Mouse (Mus musculus) stomach, embryonic 15.5 days (tissue): ENCODE results near the gene Vps8. TPM values are rescaled to one million over a fixed set of nuclear protein-coding genes. Genes with fewer than 3 reads are reported as not detected.

Source experiments
- ATAC-seq: fragments of 200-750 bp; cut with Nextera tagmentation; 2 replicates; pipeline ENCODE4 v1.8.0; 2017; ENCODE audit warnings: low read depth, moderate number of reproducible peaks, moderate TSS enrichment; ENCODE audit not compliant: insufficient read depth, low FRiP score
- H3K27ac ChIP-seq: fragments of 300-500 bp; sonication (generic); 2 replicates; pipeline ENCODE4 v1.5.1; 2015; ENCODE audit warnings: mild to moderate bottlenecking, inconsistent platforms
- H3K27me3 ChIP-seq: fragments of 300-500 bp; sonication (generic); replicated peaks from 2 replicates; pipeline ENCODE4 v1.6.1; 2015; ENCODE audit warnings: inconsistent platforms
- H3K36me3 ChIP-seq: fragments of 300-500 bp; sonication (generic); 2 replicates; pipeline ENCODE4 v1.6.1; 2015; ENCODE audit warnings: inconsistent platforms
- H3K4me1 ChIP-seq: fragments of 300-500 bp; sonication (generic); 2 replicates; pipeline ENCODE4 v1.6.1; 2015; ENCODE audit warnings: inconsistent platforms
- H3K4me2 ChIP-seq: fragments of 300-500 bp; sonication (generic); 2 replicates; pipeline ENCODE4 v1.6.1; 2015; ENCODE audit warnings: mild to moderate bottlenecking, inconsistent platforms
- H3K4me3 ChIP-seq: fragments of 300-500 bp; sonication (generic); replicated peaks from 2 replicates; pipeline ENCODE4 v1.5.1; 2015; ENCODE audit warnings: inconsistent platforms
- H3K9ac ChIP-seq: fragments of 300-500 bp; sonication (generic); 2 replicates; pipeline ENCODE4 v1.6.1; 2015; ENCODE audit warnings: inconsistent platforms
- H3K9me3 ChIP-seq: fragments of 300-500 bp; sonication (generic); 2 replicates; pipeline ENCODE4 v1.6.1; 2016; ENCODE audit warnings: inconsistent platforms
- WGBS: fragments of 180-500 bp; shearing (Covaris S2); methylation state at CpG from one replicate; pipeline ENCODE4 v1.1.7; 2015; 5-methylcytosine and 5-hydroxymethylcytosine counted together
- polyA plus RNA-seq: library from polyadenylated mRNA; unstranded; fragments of >200 nt; fragmentation: Nextera tagmentation; extraction: Ambion mirVana; gene quantifications from 2 replicates; pipeline ENCODE4 v1.2.1, GENCODE M21; 2015

Vps8 gene
- polyA plus RNA-seq, 1 experiment from 2014 or later: 17.2 TPM

GRCm38 (mm10) chr16:21406136-21406535, 16.8 kb upstream of the Vps8 start:
- Histone ChIP-seq H3K36me3 (no peaks in the 10 kb centered on the region), H3K4me2 (no peak overlapping the region), H3K4me3 (no peak overlapping the region), H3K9ac (no peak overlapping the region), H3K27me3 (no peaks in the 10 kb centered on the region), H3K27ac (0 out of 2 replicates have a peak overlapping the region, but pooled peaks have one; percentile 26), H3K4me1 (peaks cover 18% of the 10 kb centered on the region), H3K9me3 (no peaks in the 10 kb centered on the region)
- no peak for ATAC-seq
- WGBS: 53% methylated on average over 6 of the region's 6 CpGs

GRCm38 (mm10) chr16:21411779-21412178, 11.1 kb upstream of the Vps8 start:
- H3K4me1 ChIP-seq: no peaks in the 10 kb centered on the region
- no peaks in the 10 kb centered on the region for H3K36me3 ChIP-seq
- H3K27ac ChIP-seq: no peak overlapping the region
- no peak overlapping the region for H3K4me2 ChIP-seq
- ATAC-seq: no peak
- no peak overlapping the region for H3K9ac ChIP-seq
- H3K27me3 ChIP-seq: no peaks in the 10 kb centered on the region
- H3K9me3 ChIP-seq: no peaks in the 10 kb centered on the region
- no peak overlapping the region for H3K4me3 ChIP-seq

- ATAC-seq: peak; percentile 50; the same call in 1 of the 2 replicates
- no peak overlapping the region for H3K9ac ChIP-seq
- 19% methylated on average over 8 of the region's 8 CpGs for WGBS
Observed at GRCm38 (mm10) chr16:21412593-21413047, 10.3 kb upstream of the Vps8 start.

GRCm38 (mm10) chr16:21413819-21414218, 9.1 kb upstream of the Vps8 start:
- H3K27ac ChIP-seq: no peak overlapping the region
- no peaks in the 10 kb centered on the region for H3K9me3 ChIP-seq
- ATAC-seq: no peak
- H3K4me2 ChIP-seq: no peak overlapping the region
- no peak overlapping the region for H3K9ac ChIP-seq
- no peaks in the 10 kb centered on the region for H3K27me3 ChIP-seq
- no peak overlapping the region for H3K4me3 ChIP-seq
- H3K4me1 ChIP-seq: no peaks in the 10 kb centered on the region
- no peaks in the 10 kb centered on the region for H3K36me3 ChIP-seq
- 69% methylated on average over 3 of the region's 3 CpGs for WGBS

More at GRCm38 (mm10) chr16:21412593-21413047, 10.3 kb upstream of the Vps8 start:
- Histone ChIP-seq H3K4me2 (no peak overlapping the region), H3K27me3 (no peaks in the 10 kb centered on the region), H3K36me3 (no peaks in the 10 kb centered on the region), H3K27ac (no peak overlapping the region), H3K4me1 (no peaks in the 10 kb centered on the region), H3K9me3 (no peaks in the 10 kb centered on the region), H3K4me3 (no peak overlapping the region)

- 94% methylated on average over 8 of the region's 8 CpGs for WGBS
- ATAC-seq: no peak
- Histone ChIP-seq H3K9ac (no peak overlapping the region), H3K27ac (no peak overlapping the region), H3K4me3 (no peak overlapping the region), H3K27me3 (no peaks in the 10 kb centered on the region), H3K9me3 (no peaks in the 10 kb centered on the region), H3K36me3 (no peaks in the 10 kb centered on the region), H3K4me2 (no peak overlapping the region), H3K4me1 (no peaks in the 10 kb centered on the region)
Observed at GRCm38 (mm10) chr16:21415128-21415527, 7.8 kb upstream of the Vps8 start.

GRCm38 (mm10) chr16:21418012-21418411, 4.9 kb upstream of the Vps8 start:
- H3K9ac ChIP-seq: no peak overlapping the region
- H3K4me3 ChIP-seq: no peak overlapping the region
- H3K4me1 ChIP-seq: no peaks in the 10 kb centered on the region
- no peaks in the 10 kb centered on the region for H3K27me3 ChIP-seq
- no peak for ATAC-seq
- WGBS: 29% methylated on average over 5 of the region's 5 CpGs
- no peaks in the 10 kb centered on the region for H3K9me3 ChIP-seq
- no peaks in the 10 kb centered on the region for H3K36me3 ChIP-seq
- H3K4me2 ChIP-seq: no peak overlapping the region
- H3K27ac ChIP-seq: no peak overlapping the region

GRCm38 (mm10) chr16:21423546-21423910, 610 bp downstream of the Vps8 start:
- H3K4me2 ChIP-seq: peak overlapping the region; percentile 82
- H3K27me3 ChIP-seq: no peaks in the 10 kb centered on the region
- no peaks in the 10 kb centered on the region for H3K4me1 ChIP-seq
- no peaks in the 10 kb centered on the region for H3K9me3 ChIP-seq
- no peaks in the 10 kb centered on the region for H3K36me3 ChIP-seq
- ATAC-seq: peak; percentile 63
- WGBS: 3% methylated on average over 10 of the region's 10 CpGs
- H3K27ac ChIP-seq: peak overlapping the region; percentile 89
- peak overlapping the region; percentile 93 for H3K4me3 ChIP-seq
- peak overlapping the region; percentile 86 for H3K9ac ChIP-seq

GRCm38 (mm10) chr16:21428131-21428530, 5.2 kb downstream of the Vps8 start:
- Histone ChIP-seq H3K27me3 (no peaks in the 10 kb centered on the region), H3K4me1 (no peaks in the 10 kb centered on the region), H3K36me3 (no peaks in the 10 kb centered on the region), H3K4me2 (no peak overlapping the region), H3K9me3 (no peaks in the 10 kb centered on the region), H3K4me3 (no peak overlapping the region), H3K9ac (no peak overlapping the region), H3K27ac (no peak overlapping the region)
- 47% methylated on average over 5 of the region's 5 CpGs for WGBS
- no peak for ATAC-seq

GRCm38 (mm10) chr16:21430377-21431060, 7.6 kb downstream of the Vps8 start:
- Histone ChIP-seq H3K27ac (no peak overlapping the region), H3K27me3 (no peaks in the 10 kb centered on the region), H3K4me3 (no peak overlapping the region), H3K4me2 (no peak overlapping the region), H3K36me3 (no peaks in the 10 kb centered on the region), H3K9me3 (no peaks in the 10 kb centered on the region), H3K4me1 (no peaks in the 10 kb centered on the region), H3K9ac (no peak overlapping the region)
- 91% methylated on average over 2 of the region's 2 CpGs for WGBS
- no peak for ATAC-seq

- 86% methylated on average over 3 of the region's 3 CpGs for WGBS
- H3K27ac ChIP-seq: no peak overlapping the region
Observed at GRCm38 (mm10) chr16:21431614-21432013, 8.7 kb downstream of the Vps8 start.

GRCm38 (mm10) chr16:21433543-21433942, 10.6 kb downstream of the Vps8 start:
- Histone ChIP-seq H3K4me1 (no peaks in the 10 kb centered on the region), H3K27ac (no peak overlapping the region), H3K9me3 (no peaks in the 10 kb centered on the region), H3K4me2 (no peak overlapping the region), H3K4me3 (no peak overlapping the region), H3K27me3 (no peaks in the 10 kb centered on the region), H3K36me3 (no peaks in the 10 kb centered on the region), H3K9ac (no peak overlapping the region)
- ATAC-seq: no peak
- 41% methylated on average over 3 of the region's 3 CpGs for WGBS

More at GRCm38 (mm10) chr16:21431614-21432013, 8.7 kb downstream of the Vps8 start:
- Histone ChIP-seq H3K36me3 (no peaks in the 10 kb centered on the region), H3K9ac (no peak overlapping the region), H3K4me3 (no peak overlapping the region), H3K27me3 (no peaks in the 10 kb centered on the region), H3K9me3 (no peaks in the 10 kb centered on the region), H3K4me2 (no peak overlapping the region), H3K4me1 (no peaks in the 10 kb centered on the region)
- ATAC-seq: no peak

- Histone ChIP-seq H3K9ac (no peak overlapping the region), H3K27ac (no peak overlapping the region), H3K4me3 (no peak overlapping the region), H3K4me1 (no peaks in the 10 kb centered on the region), H3K4me2 (no peak overlapping the region), H3K27me3 (no peaks in the 10 kb centered on the region), H3K36me3 (no peaks in the 10 kb centered on the region), H3K9me3 (no peaks in the 10 kb centered on the region)
- ATAC-seq: peak; percentile 43
Observed at GRCm38 (mm10) chr16:21441012-21441411, 18.1 kb downstream of the Vps8 start.
